Mouse (Mus musculus) liver, postnatal 0 days (tissue): ENCODE measurements at regions not wholly inside any gene's neighbourhood (a gene's known extent, or its start where the extent isn't known, plus 50 kb on each side); places are given as distances from the start of the nearest gene placed in this dataset.

Experiments
- ATAC-seq: fragments of 200-750 bp; cut with Nextera tagmentation; 2 replicates; pipeline ENCODE4 v1.8.0; 2017; ENCODE audit warnings: mild to moderate bottlenecking, moderate library complexity
- DNase-seq: peaks from one replicate; pipeline ENCODE4 v3.0.0-alpha.2; 2016
- H3K27ac ChIP-seq: fragments of 300-500 bp; sonication (generic); 2 replicates; pipeline ENCODE4 v1.5.1; 2014; ENCODE audit warnings: antibody characterized with exemption, moderate library complexity, mild to moderate bottlenecking, low read depth
- H3K27me3 ChIP-seq: fragments of 300-500 bp; sonication (generic); 2 replicates; pipeline ENCODE4 v1.6.1; 2014; ENCODE audit warnings: low read length, control low read depth, mixed read lengths; ENCODE audit not compliant: insufficient read depth
- H3K36me3 ChIP-seq: fragments of 300-500 bp; sonication (generic); replicated peaks from 2 replicates; pipeline ENCODE4 v1.6.1; 2014; ENCODE audit warnings: mild to moderate bottlenecking, control low read depth, low read length, moderate library complexity, mixed read lengths; ENCODE audit not compliant: insufficient read depth
- H3K4me1 ChIP-seq: fragments of 300-500 bp; sonication (generic); 2 replicates; pipeline ENCODE4 v1.6.1; 2014; ENCODE audit warnings: antibody characterized with exemption, mild to moderate bottlenecking, control low read depth; ENCODE audit not compliant: insufficient read depth
- H3K4me2 ChIP-seq: fragments of 300-500 bp; sonication (generic); 2 replicates; pipeline ENCODE4 v1.6.1; 2014; ENCODE audit warnings: low read depth, mild to moderate bottlenecking, low read length, moderate library complexity, mixed read lengths
- H3K4me3 ChIP-seq: fragments of 300-500 bp; sonication (generic); 2 replicates; pipeline ENCODE4 v1.5.1; 2014; ENCODE audit warnings: low read depth, low read length
- H3K9ac ChIP-seq: fragments of 300-500 bp; sonication (generic); replicated peaks from 2 replicates; pipeline ENCODE4 v1.6.1; 2014; ENCODE audit warnings: mild to moderate bottlenecking, moderate library complexity
- H3K9me3 ChIP-seq: fragments of 300-500 bp; sonication (generic); 2 replicates; pipeline ENCODE4 v1.6.1; 2016; ENCODE audit warnings: mild to moderate bottlenecking, control low read depth, low read length, mixed read lengths
- CTCF ChIP-seq: sonication (generic); IDR thresholded peaks from 2 replicates; pipeline ENCODE4 v1.5.1; 2016; ENCODE audit warnings: antibody characterized with exemption, low read depth
- EP300 ChIP-seq: IDR thresholded peaks from 2 replicates; pipeline ENCODE4 v1.6.1; 2016; ENCODE audit warnings: antibody characterized with exemption, low read depth, mild to moderate bottlenecking
- WGBS: fragments of 180-500 bp; shearing (Covaris S2); extraction: QIAGEN DNeasy Blood & Tissue Kit; methylation state at CpG from one replicate; pipeline ENCODE4 v1.1.7; 2014; ENCODE audit not compliant: insufficient replicate concordance; 5-methylcytosine and 5-hydroxymethylcytosine counted together

DNA sequence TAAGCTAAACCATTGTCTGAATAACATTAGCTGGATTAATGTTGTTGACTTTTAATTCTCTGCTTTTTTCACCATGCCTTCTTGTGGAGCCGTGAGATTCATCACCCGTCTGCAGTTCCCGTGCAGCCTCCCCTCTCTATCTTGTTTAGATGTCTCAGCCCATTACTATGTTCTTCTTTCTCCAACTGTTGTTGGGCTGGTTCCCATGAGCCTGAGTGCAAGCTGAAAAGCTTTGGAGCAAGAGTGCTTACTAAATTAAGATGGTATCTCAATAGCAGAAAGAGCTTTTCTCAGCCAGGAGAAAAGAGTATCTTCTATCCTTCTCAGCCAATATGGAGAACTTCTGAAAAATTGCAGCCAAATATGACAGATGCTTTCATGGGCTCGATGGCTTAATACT is 348.1 kb downstream of the Osr1 start:
- TF ChIP-seq CTCF (no peak), EP300 (no peak)
- no peaks in the 10 kb centered on the region for H3K9me3 ChIP-seq
- no peak overlapping the region for H3K27ac ChIP-seq
- no peak overlapping the region for H3K9ac ChIP-seq
- DNase-seq (no peak), ATAC-seq (no peak)
- H3K4me3 ChIP-seq = no peak overlapping the region
- no peaks in the 10 kb centered on the region for H3K27me3 ChIP-seq
- no peak overlapping the region for H3K4me2 ChIP-seq
- WGBS = 73% methylated on average over 4 of the region's 4 CpGs
- H3K4me1 ChIP-seq = no peaks in the 10 kb centered on the region
- H3K36me3 ChIP-seq = no peaks in the 10 kb centered on the region

DNA sequence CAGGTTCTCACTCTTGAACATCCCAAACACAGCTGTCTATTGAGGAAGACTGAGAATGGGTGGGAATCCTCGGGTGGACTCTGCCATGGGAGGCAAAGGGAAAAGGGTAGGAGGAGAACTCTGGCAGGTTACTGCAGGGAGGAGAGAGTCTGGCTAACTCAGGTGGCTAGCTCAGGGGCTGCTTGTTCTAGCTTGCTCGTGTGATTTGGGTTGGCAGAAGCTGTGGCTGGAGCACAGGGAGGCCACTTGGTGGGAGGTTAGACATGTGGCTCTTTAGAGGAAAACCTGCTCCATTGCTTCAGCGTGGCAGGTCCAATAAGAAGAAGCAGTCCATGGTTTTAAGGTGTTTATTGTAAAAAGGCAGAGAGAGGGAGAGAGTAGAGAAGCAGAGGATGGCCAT is 349.1 kb downstream of the Osr1 start:
- Histone ChIP-seq H3K4me1 (no peaks in the 10 kb centered on the region), H3K9ac (no peak overlapping the region), H3K27ac (no peak overlapping the region), H3K36me3 (no peaks in the 10 kb centered on the region), H3K4me3 (no peak overlapping the region), H3K4me2 (no peak overlapping the region), H3K9me3 (no peaks in the 10 kb centered on the region), H3K27me3 (no peaks in the 10 kb centered on the region)
- no peak for ATAC-seq
- no peak for TF ChIP-seq EP300
- no peak for TF ChIP-seq CTCF
- WGBS = 61% methylated on average over 3 of the region's 3 CpGs
- DNase-seq = no peak

DNA sequence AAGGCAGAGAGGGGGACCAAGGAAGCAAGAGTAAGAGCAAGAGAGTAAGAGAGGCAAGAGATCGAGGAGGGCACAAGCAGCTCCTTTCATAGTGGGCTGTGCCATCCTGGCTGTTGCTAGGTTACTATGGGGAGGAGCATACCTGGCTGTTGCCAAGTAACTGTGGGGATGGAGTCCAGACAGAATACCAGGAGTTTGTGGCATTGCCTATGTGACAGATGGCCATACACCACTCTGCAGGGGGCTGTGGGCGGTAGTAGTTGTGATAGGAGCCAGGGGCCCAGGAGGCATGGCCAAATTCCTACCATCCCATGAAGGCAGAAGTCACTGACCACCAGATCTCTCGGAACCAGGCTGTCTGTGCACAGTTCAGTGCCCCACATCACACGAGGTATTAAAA is 349.5 kb downstream of the Osr1 start:
- no peak overlapping the region for H3K9ac ChIP-seq
- no peaks in the 10 kb centered on the region for H3K36me3 ChIP-seq
- no peak for TF ChIP-seq EP300
- no peak for TF ChIP-seq CTCF
- no peak overlapping the region for H3K4me2 ChIP-seq
- 67% methylated on average over 4 of the region's 4 CpGs for WGBS
- no peak for DNase-seq
- H3K27me3 ChIP-seq = no peaks in the 10 kb centered on the region
- no peaks in the 10 kb centered on the region for H3K4me1 ChIP-seq
- no peak for ATAC-seq
- no peaks in the 10 kb centered on the region for H3K9me3 ChIP-seq
- no peak overlapping the region for H3K27ac ChIP-seq
- H3K4me3 ChIP-seq = no peak overlapping the region

DNA sequence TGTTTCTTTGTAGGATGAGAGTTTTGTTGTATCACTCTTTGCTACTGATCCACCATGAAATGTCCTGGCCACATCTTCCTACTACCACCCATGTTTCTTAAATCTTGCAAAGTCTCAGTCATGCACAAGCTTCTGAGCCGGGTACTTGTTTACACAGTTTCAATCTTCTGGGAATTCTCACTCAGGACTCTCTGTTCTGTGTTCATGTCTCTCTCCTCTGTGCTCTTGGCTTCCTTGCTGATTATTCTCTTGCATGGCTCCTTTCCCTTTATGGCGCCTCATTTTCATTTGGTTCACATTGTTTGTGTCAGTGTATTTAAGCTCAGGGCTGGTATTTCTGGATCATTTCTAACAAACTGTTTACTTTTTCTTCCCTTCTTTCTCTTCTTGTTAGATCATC is 350.5 kb downstream of the Osr1 start:
- no peak overlapping the region for H3K27ac ChIP-seq
- H3K4me1 ChIP-seq = no peaks in the 10 kb centered on the region
- no peaks in the 10 kb centered on the region for H3K36me3 ChIP-seq
- H3K9me3 ChIP-seq = no peaks in the 10 kb centered on the region
- H3K4me2 ChIP-seq = no peak overlapping the region
- ATAC-seq (no peak), DNase-seq (no peak)
- 66% methylated on average over 2 of the region's 2 CpGs for WGBS
- TF ChIP-seq CTCF = no peak
- no peak for TF ChIP-seq EP300
- H3K4me3 ChIP-seq = no peak overlapping the region
- no peaks in the 10 kb centered on the region for H3K27me3 ChIP-seq
- H3K9ac ChIP-seq = no peak overlapping the region

DNA sequence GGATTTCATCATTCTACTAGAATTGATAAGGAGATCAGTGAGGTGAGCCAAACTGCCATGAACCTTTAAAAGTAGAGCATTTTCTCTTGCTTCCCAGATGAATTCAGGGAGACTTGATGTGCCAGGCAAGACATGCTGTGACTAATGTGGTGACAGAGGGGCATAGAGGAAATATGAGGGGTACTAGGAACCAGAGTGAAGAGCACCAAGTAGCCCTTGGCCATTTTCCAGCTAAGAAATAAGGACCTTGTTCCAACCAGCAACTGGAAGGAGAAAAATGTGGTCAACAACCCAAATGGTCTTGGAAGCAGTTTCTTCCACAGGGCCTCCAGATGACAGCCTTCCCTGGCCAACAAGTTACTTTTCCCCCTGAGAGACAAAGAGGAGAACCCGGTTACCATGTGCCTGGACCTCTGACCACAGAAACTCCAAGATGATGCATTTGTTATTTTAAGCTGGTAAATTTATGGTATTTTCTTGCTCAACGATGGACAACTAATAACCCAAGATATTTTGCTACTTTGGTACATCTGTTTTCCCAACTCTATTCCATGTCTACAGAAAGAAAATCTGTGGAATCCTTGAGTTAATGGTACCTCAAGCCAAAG is 351.8 kb downstream of the Osr1 start:
- Histone ChIP-seq H3K27ac (no peak overlapping the region), H3K9ac (no peak overlapping the region), H3K4me1 (no peaks in the 10 kb centered on the region), H3K4me3 (no peak overlapping the region), H3K9me3 (no peaks in the 10 kb centered on the region), H3K27me3 (no peaks in the 10 kb centered on the region), H3K4me2 (no peak overlapping the region), H3K36me3 (no peaks in the 10 kb centered on the region)
- WGBS = 62% methylated on average over 2 of the region's 2 CpGs
- ATAC-seq = no peak
- TF ChIP-seq CTCF (no peak), EP300 (no peak)
- DNase-seq = no peak

DNA sequence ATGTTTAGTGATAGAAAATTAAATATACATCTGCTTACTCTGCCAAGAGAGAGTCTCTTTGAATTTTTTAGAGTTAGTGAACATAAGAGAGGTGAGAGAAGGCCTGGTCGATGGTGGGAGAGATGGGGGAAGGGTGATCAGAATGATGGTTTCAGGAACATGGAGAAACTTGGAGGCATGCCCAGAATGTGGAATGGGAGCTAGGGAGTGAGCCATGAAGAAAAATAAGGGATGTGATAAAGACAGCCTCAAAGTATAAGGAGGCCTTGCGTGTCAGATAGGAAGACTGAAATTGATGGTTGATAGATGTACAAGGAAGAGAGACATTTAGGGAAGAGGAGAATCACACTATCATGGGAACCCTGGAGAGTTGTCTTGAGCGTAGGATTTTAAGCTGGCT is 354.6 kb downstream of the Osr1 start:
- TF ChIP-seq EP300 = no peak
- no peak for TF ChIP-seq CTCF
- no peaks in the 10 kb centered on the region for H3K4me1 ChIP-seq
- no peak for ATAC-seq
- 64% methylated on average over 3 of the region's 3 CpGs for WGBS
- no peak overlapping the region for H3K4me3 ChIP-seq
- no peak overlapping the region for H3K9ac ChIP-seq
- no peaks in the 10 kb centered on the region for H3K36me3 ChIP-seq
- H3K9me3 ChIP-seq = no peaks in the 10 kb centered on the region
- H3K27ac ChIP-seq = no peak overlapping the region
- no peak for DNase-seq
- H3K4me2 ChIP-seq = no peak overlapping the region
- H3K27me3 ChIP-seq = no peaks in the 10 kb centered on the region

DNA sequence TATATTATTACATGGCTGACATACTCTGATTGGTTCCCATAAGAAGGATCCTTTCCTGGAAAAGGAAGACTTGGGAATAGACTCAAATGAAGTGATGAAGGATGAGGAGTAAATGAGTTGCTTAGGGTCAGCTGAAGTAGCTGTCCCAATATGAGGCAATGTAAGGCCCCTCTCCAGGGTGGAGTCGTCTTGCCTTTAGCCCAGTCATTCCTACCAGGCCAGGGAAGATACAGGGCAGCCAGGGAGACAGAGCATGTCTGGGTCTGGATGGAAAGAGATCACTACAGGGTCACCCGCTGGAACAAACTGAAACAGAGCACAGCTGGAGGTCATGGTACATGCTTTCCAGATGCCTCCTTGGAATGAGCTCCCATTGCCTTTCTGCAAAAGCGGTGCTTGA is 364.2 kb downstream of the Osr1 start:
- Histone ChIP-seq H3K9ac (no peak overlapping the region), H3K36me3 (no peaks in the 10 kb centered on the region), H3K4me3 (no peak overlapping the region), H3K27ac (no peak overlapping the region), H3K4me2 (no peak overlapping the region), H3K27me3 (no peaks in the 10 kb centered on the region), H3K4me1 (no peaks in the 10 kb centered on the region), H3K9me3 (no peaks in the 10 kb centered on the region)
- DNase-seq (no peak), ATAC-seq (no peak)
- WGBS = 76% methylated on average over 3 of the region's 3 CpGs
- TF ChIP-seq CTCF (no peak), EP300 (no peak)
